Mouse (Mus musculus) gastrocnemius, postnatal 25 days (tissue): ENCODE results near the gene Msn. TPM values are rescaled to one million over a fixed set of nuclear protein-coding genes. Genes with fewer than 3 reads are reported as not detected.

Source experiments
- DNase-seq: peaks from one replicate; pipeline ENCODE4 v3.0.0; 2022
- long read RNA-seq, 2 experiments: library from polyadenylated mRNA; stranded (forward); transcript quantifications; one replicate each; pipeline ENCODE4 v2.0.0; 2021
- total RNA-seq, 2 experiments: library from RNA; stranded (reverse); gene quantifications; 1 replicate in 1 of 2; 2 replicates in 1 of 2; pipeline ENCODE4 v1.2.3; 2021

Msn gene
- total RNA-seq = 10 to 100 TPM; 31.4 to 38.2 TPM
- long read RNA-seq, experiment 1, transcript Msn-201 (13 exons, 3,842 nt) = major isoform, 8 of 10 reads
- long read RNA-seq, experiment 1, partial matches to known transcripts = 0 of 10 reads
- long read RNA-seq, experiment 1, other reads (novel, unspliced or antisense) = 2 of 10 reads
- long read RNA-seq, experiment 2, transcript Msn-201 (13 exons, 3,842 nt) = major isoform, 26 of 31 reads
- long read RNA-seq, experiment 2, partial matches to known transcripts = 3 of 31 reads
- long read RNA-seq, experiment 2, other reads (novel, unspliced or antisense) = 2 of 31 reads

DNA sequence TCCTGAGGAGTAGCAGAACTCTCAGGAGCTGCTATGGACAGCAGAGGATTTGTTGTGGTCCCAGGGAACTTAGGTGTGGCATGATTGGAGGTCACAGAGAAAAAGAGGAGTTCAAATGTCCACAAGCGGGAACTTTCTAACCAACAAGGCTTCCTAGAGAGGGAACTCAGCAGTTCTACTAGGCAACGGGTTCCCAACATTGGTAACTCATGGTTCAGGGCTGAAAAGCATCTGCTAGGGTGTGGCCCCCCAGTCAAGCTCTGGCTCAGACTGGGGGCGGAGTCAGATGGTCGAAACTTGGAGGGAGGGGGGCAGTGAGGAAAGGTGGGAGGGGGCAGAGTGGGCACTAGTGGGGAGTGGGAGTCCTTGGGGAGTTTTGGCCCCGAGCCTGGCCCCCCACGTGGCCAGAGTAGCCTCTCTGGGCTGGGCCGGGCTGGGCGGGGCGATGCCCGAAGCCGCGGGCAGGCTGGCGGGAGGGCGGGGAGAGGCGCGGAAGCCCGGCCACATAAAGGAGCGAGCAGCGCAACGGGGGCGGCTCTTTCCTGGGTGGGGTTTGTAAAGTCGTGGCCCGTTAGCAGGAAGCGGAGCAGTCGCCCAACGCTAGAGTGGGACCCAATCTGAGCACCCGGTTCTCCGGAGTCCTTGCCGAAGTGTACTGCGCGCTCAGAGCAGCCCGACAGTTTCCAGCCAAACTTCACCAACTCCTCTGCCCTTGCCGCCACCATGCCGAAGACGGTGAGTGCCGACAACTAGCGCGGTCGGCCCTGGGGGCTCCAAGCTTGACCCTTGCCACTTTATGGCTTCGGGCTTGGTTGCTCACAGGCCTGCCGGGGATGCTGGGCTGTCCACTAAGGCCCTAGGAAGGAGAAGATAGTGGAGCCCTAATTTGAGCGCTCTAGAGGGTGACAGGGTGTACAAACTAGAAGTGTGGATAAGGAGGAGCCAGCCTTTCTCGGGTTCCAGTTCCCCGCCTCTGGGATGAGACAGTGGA, at the start of gene Msn:
TSS of gene Msn (plus strand) at position 534 of the 991 bp plus-strand sequence.
- peak; percentile 78 for DNase-seq

DNA sequence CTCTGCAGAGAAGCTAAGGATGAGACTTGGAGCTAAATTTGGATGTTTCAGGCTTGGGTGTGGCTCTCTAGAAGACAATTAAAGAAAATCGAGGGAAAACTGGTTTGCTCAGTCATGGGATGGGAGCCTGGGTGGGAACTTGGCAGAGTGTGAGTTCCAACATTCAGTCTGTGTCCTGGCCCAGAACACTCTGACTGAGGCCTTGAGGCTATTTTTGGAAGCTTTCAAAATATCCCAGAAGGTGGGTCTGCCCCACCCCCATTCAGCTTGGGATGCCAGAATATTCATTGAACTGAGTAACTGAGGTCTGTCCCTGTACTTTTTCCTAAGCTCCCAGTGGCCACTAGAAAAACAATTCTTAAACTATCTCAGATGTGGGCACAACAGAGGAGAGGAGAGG, 43.0 kb upstream of the Msn start:
- DNase-seq = peak; percentile 49

DNA sequence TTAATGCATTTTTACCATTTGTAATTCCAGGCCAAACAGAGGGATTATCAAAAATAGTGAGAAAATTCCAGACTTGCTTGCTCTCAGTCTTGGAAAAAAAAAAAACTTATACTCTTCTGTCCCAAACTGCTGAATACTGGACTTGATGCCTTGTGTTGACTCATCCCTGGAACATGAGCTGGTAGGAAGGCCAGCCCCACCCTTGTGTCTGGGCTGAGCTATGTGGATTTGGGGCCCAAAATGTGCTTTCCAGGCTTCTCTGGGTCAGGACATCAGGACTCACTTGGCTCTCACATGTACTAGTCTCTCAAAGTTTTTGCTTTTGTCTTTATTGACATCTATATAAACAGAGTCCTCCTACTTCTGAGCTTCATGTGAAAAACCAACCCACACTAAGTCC, 18.1 kb upstream of the Msn start:
- DNase-seq = peak; percentile 29

DNA sequence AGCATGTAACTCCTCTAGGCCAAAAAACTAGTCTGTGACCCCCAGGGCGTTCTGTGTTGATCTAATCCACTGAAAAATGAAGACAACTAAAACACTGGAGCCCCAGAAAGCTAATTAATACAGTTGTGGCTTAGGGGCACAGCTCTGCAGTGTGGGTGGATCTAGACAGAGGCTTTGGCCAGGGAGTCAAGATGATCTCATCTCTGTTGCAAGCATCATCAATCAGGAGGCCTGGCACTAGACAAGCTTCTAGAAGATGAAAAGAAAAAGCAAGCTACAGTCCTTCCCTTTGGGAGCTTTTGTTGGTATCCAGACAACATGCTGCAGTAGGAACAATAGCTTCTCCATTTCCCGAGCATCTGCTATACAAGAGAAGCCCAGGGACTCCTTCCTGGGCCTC, 9.6 kb upstream of the Msn start:
- DNase-seq = no peak

DNA sequence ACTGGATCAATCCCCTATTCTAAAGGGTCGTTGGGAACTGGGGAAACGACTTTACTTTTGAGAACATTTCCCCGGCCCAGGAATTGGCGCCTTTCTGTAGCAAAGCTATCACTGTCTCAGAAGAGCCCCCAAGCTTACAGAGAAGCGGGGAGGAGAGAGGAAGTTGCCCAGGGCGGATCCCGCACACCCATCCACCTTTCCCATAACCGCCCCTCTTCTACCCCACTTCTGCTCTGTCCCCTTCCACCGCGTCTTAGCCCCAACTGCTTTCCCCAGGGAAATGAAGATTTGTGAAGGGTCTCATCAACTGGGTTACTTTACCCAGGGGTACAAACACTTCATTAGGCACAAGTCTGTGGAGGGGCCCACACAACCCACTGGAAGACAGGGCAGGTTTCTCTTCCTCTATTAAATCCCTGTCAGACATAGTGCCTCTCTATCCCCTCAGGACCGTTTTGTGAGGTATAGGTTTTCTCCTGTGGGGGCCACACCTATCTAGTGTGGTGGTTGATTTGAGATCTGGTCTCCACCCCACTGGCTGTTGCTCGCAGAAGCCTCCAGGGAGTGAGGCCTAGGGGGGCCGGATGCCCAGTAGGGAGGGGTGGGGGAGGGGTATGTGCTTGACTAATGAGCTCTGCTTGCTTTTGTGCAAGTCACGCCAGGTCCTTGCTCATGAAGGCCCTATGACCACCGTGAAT, 820 bp downstream of the Msn start:
- DNase-seq = peak; percentile 21

DNA sequence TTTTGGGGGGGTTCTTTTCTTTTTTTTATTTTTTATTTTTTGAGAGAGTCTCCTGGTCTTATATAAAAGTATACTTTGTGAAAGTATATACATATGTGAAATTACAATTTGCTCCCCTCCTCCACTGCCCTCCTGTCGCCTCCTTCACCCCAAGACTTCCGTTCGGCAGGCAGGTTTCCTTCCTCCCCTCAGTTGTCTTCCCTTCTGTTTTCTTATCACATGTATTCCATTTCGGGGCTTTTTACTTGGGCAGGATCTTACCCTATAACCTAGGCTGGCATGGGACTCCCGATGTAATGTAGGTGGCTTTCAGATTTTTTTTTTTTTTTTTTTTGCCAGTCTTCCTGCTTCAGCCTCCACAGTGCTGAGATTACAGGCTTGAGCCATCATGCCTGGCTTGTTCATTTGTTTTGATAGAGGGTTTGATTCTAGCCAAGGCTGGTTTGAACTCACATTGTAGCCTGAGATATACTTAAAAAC, 1.7 kb downstream of the Msn start:
- no peak for DNase-seq

DNA sequence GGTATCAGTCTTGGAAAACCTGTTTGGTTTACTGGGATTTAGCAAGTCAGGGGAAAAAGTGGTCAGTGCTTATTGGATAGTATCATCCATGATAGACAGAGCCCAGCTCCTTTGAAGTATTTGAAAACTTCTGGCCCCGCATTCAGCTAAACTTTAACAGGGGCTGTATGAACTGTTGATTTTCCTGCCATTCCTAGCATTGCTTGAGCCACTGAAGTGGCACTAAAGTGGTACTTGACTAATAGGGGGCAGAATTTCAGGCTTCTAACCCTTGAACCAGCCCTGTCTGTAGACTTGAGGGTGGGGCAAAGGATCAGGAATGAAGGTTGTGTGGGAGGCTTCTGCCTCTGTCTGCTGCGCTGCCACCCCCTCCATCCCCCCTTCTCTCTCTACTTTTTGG, 3.2 kb downstream of the Msn start:
- no peak for DNase-seq

DNA sequence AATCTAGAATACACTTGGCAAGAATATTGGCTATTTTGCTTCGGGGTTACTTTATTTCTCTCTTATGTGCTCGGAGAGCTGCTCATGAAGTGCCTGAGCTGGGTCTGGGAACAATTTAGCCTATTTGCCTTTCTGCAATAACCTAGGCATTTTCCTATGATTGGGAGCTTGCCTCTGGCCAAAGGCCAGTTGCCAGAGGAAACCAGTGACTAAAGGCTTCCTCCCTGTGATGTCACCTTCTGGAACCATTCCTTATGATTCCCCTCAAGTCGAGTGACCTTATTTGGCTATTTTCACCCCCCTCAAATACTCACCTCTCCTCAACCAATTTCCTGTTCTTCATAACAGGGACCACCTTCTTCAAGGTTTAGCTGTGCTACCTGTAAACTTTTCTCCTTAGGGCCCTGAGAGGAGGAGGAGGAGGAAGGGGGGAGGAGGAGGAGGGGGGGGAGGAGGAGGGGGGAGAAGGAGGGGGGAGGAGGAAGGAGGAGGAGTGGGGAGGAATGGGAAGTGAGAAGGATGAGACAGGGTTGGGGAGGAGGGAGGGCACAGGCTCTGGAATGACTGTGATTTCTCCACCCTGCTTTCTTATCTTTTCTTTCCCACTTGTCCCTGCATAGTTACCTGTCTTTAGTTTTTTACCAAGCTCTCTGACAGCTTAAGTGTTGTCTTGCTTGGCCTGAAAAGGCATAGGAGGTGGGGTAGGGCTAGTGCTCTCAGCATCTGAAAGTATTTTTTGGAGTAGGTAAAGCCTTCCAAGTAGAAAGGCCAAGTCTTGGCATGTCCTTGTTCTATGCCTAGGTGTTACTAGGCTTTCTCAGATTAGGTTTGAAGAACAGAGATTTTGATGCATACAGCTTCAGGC, 11.8 kb downstream of the Msn start:
- peak; percentile 32 for DNase-seq

DNA sequence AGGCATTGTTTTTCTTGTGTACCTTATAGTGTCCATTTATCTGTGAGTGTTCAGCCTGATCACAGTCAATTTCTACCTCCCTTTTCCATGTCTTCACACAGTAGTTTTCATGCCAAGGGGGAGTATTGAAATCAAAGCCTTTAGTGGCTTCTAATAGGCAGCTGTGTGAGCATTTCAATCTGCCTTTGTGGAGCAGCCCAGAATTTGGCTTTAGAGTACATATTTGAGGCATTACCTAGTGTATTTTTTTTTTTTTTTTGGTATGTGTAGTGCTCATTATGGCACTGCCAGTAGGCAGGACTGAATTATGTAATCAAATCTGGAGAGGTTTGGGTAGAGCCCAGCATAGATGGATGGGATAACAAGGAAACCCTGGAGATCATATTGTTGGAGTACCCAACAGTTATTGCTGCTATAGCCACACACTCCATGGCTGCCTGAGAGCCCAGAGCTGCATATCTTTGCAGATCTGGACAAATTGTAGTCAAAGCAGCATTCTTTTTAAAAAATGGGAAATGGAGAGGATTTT, 17.3 kb downstream of the Msn start:
- no peak for DNase-seq

DNA sequence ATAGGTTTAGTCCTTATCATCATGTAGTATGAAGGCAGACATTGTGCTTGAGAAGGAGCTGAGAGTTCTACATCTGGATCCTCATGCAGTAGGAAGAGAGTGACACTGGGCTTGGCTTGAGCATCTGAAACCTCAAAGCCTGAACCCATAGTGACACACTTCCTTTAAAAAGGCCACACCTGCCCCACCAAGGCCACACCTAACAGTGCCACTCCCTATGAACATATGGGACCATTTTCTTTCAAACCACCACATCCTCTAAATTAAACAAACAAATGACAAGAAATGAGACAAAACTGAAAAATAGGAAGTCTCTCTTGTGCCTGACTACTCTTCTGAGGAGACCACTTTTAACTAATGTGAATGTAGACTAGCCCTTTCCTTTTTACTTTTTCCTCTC, 19.7 kb downstream of the Msn start:
- DNase-seq = no peak

DNA sequence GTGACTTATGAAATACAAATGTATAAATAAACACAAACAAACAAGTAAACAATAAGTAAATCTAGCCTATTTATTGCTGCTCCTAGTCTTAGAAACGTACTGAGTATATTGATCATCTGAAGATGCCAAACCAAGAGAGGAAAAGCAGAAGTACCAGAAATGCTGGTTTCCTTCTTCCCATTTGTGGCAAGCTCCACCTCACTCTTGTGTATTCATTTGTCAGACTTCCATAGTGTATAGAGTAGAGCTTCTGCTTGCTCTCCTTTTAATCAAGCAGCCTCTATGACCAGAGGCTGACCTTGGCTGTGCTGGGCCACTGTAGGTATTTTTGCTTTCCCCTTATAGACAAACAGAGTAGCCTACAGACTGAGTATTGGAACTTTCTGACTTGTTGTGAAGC, 21.5 kb downstream of the Msn start:
- no peak for DNase-seq

DNA sequence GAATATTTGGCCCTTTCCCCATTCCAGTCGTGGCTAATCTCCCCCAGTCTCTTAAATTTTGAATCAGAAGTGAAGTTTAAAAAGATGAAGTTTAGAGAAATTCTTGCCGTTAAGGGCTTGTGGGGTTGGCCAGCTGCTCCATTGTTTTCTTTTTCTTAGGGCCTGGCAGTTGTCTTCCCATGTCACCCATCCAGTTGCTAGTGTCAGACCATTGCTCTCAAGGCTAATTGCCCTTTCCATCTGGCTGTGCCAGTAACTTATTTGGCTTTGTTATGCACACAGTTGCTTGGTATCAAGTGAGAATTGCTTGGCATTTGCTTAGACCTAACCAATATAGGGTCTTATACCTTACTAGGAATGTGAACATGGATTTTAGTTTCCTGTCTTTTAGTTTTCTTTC, 24.2 kb downstream of the Msn start:
- DNase-seq = no peak

DNA sequence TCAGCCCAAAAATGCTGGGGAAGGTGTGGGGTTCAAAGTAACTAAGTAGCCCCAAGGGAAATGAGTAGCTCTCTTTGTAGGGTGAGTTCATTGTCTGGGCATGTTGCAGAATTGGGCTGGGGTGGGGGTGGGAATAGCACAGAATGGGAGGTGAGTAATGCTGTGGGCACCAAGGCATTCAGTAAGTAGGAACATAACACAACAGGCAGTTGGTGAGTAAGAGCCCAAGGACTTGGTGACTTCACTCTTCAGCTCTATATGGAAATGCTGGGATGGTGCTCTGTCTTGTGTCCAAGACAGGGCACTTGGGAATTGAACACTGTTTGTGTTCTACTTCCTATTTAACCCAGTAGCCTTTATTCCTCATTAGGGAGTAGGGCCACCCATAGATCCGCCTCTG, 26.1 kb downstream of the Msn start:
- DNase-seq = no peak

DNA sequence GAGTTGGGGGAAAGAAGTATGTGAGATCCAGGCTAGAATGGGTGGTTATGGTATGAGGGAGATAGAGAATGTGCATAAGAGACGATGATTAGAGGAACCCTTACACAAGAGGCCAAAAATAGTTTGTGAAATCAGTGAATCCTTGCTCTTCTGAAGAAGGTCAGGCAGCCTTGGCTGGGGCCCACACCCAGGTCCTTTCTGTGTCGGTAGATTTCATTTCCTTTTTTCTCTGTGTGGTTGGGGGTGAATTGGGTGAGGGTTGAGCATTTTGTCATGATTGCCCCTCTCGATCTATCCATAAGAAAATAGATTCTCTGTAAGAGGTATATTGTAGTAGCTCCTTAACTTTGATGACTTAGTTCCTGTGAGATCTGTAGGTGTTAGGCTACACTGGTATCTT, 31.0 kb downstream of the Msn start:
- DNase-seq = no peak

DNA sequence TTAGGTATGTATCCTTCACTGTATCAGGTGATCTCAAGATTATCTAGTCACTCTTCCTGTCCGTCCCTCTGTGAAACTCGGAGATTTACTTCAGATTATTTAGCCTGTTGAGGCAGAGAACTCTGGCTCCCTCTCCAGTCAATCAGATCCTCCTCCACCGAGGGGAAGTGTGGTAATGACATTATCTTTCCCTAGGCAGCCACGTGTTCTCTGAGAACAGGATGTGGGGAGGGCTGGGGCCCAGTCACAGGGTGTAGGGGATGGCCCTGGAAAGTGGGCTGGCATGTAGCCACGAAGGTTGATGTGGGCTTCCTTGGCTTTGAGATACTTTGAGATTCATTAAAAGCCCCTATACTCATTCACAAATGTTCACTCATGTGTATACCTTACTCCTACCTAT, 34.3 kb downstream of the Msn start:
- peak; percentile 46 for DNase-seq

DNA sequence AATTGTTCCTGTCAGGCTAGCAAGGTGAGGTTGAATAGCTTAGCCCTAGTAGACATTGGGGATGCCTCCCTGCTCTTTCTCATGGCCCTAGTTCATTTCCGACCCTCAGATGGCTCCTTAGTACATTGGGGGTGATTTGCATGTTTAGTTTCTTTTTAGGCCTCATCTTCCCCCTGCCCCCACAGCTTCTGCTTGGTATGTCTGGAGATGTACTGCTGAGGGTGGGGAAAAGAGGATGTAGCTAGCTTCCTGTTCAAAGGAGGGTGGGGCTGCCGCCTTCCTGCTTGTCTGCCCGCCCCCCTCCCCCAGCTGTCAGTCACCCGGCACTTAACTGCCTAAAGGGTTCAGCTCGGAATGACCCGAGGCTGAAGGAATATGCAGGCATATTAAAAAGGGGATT, 34.8 kb downstream of the Msn start:
- DNase-seq = peak; percentile 25

DNA sequence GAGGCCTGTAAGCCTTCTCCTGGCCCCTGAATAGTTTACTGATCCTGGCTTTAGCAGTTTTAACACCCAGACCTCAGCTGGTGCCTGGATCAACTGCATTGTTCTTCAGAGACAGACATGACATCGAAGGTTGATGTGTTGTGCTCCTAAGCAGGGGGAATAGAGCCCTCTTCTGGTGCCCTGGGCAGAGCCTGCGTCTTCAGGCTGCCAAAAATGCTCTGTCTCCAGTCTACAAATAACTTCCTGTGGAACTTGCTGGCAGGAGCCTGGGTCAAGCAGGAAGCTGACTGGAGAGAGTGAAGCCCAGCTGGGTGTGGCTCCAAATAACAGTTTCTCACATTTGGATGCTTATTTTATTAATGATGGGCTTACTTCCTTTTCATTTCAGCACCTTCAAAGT, 37.4 kb downstream of the Msn start:
- DNase-seq = peak; percentile 48

DNA sequence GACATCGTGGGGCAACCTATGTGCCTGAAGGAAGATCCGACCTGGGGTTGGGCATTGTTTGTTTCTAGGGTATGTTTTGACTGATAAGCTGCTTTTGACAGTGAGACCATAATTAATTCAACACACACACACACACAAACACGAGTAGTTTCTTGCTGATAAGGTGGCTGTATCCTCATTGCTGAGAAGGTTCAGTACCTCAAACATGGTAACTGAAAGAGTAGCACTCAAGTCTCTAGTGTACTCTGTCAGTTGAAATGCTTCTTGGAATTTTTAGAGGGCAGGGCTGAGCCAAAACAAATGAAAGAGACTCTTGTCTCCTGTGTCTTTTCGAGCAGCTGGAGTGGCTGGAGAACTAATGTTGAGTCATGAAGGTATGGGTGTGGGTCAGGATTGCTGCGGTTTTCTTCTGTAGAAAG, 38.4 kb downstream of the Msn start:
- no peak for DNase-seq

DNA sequence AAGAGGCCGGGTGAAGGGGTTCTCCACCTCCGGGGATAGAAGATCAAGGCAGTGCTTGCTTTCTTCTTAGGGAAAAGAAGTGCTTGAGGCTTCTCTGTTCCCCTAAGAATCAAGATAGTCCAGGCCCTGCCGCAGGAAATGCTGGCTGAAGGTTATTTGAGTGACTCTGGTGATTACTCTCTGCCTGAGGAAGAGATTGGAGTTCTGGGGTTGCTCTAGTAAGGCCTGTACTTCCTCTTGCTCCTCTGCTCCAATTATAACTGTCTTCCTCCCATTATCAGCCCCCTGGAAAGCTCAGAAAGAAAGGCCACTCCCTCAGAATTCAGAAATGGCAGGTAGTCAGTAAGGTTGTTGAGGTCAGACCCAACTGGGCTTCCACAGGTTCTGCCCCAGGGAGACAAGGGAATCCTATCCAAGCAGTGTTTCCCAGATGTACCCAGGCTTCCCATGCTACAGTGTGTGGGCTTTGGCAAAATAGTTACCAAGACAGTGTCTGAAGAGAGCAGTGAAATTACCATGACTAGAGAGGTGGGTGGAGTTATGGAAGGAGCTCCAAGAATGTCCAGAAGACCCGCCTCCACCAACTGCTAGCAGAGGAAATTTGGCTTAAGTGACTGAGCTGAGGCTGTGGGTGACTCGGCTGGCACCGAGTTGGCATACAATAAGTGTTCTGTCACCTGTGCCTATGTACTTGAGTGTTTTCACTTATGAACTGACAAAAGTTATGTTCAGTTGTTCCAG, 39.2 kb downstream of the Msn start:
- no peak for DNase-seq

DNA sequence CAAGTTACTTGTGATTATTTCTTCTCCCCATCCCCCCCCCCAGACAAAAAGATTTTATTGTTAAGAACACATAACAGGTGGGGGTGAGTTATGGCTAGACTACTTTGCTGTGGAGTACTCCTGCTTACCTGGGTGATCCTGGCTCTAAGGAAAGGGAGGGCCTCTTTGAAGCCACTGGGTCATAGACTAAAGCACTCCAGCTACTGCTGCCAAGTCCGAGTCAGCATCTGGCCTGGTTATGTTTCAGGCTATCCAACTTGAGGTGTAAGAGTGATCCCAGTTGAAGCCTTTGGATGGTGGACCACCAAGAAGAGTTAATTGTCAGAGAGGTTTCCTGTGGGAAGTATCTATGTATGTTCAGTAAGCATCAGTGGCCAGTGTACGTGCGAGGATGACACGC, 39.7 kb downstream of the Msn start:
- DNase-seq = no peak

DNA sequence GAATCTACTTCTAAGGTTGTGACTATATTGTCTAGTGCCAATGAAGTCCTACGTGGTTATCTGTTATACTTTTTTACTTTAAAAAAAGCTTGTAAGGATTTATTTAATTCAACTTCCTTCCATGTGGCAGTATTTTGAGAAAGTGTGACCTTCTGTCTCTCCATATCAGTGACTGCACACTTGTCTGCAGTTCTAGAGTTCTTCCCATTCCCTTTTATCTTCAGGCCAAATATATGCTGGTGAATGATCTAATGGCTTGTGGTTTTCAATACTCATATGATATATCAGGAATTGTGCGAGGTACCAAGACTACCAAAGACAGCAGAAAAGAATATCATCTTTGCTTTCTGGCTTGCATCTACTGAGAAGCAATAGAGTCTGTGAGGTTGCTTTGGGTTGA, 43.4 kb downstream of the Msn start:
- DNase-seq = no peak
